Mouse (Mus musculus) heart, embryonic 13.5 days (tissue): ENCODE measurements at regions not wholly inside any gene's neighbourhood (a gene's known extent, or its start where the extent isn't known, plus 50 kb on each side); places are given as distances from the start of the nearest gene placed in this dataset.

Experiments used
- ATAC-seq: fragments of 200-750 bp; cut with Nextera tagmentation; 2 replicates; pipeline ENCODE4 v1.8.0; 2017; ENCODE audit warnings: moderate TSS enrichment; ENCODE audit not compliant: insufficient number of reproducible peaks, low FRiP score, low TSS enrichment; ENCODE audit errors: extremely low read depth
- H3K27ac ChIP-seq: fragments of 300-500 bp; sonication (generic); replicated peaks from 2 replicates; pipeline ENCODE4 v1.5.1; 2015; ENCODE audit warnings: moderate library complexity, mild to moderate bottlenecking, inconsistent platforms
- H3K27me3 ChIP-seq: fragments of 300-500 bp; sonication (generic); replicated peaks from 2 replicates; pipeline ENCODE4 v1.6.1; 2015; ENCODE audit warnings: mild to moderate bottlenecking, inconsistent platforms
- H3K36me3 ChIP-seq: fragments of 300-500 bp; sonication (generic); 2 replicates; pipeline ENCODE4 v1.6.1; 2015; ENCODE audit warnings: mild to moderate bottlenecking, inconsistent platforms
- H3K4me1 ChIP-seq: fragments of 300-500 bp; sonication (generic); 2 replicates; pipeline ENCODE4 v1.6.1; 2015; ENCODE audit warnings: inconsistent platforms
- H3K4me2 ChIP-seq: fragments of 300-500 bp; sonication (generic); 2 replicates; pipeline ENCODE4 v1.6.1; 2015; ENCODE audit warnings: inconsistent platforms, mild to moderate bottlenecking, moderate library complexity
- H3K4me3 ChIP-seq: fragments of 300-500 bp; sonication (generic); 2 replicates; pipeline ENCODE4 v1.5.1; 2015; ENCODE audit warnings: moderate library complexity, mild to moderate bottlenecking, inconsistent platforms
- H3K9ac ChIP-seq: fragments of 300-500 bp; sonication (generic); 2 replicates; pipeline ENCODE4 v1.6.1; 2015; ENCODE audit warnings: inconsistent platforms, mild to moderate bottlenecking, moderate library complexity
- H3K9me3 ChIP-seq: fragments of 300-500 bp; sonication (generic); 2 replicates; pipeline ENCODE4 v1.6.1; 2016; ENCODE audit warnings: inconsistent platforms
- WGBS: fragments of 180-500 bp; shearing (Covaris S2); methylation state at CpG from one replicate; pipeline ENCODE4 v1.1.7; 2015; ENCODE audit warnings: mixed read lengths; 5-methylcytosine and 5-hydroxymethylcytosine counted together

GRCm38 (mm10) chr4:95154377-95154776, 102.4 kb upstream of the Jun start:
- no peaks in the 10 kb centered on the region; the same call in 1 of the 2 replicates for H3K27me3 ChIP-seq
- 55% methylated on average over 14 of the region's 14 CpGs for WGBS
- no peaks in the 10 kb centered on the region for H3K36me3 ChIP-seq
- H3K4me1 ChIP-seq, result peaks cover 59% of the 10 kb centered on the region
- H3K4me2 ChIP-seq, result peak overlapping the region; percentile 41
- no peak overlapping the region for H3K4me3 ChIP-seq
- ATAC-seq, result no peak
- H3K9me3 ChIP-seq, result no peaks in the 10 kb centered on the region
- peak overlapping the region; percentile 90 for H3K27ac ChIP-seq
- peak overlapping the region; percentile 70 for H3K9ac ChIP-seq

GRCm38 (mm10) chr4:95155178-95155577, 103.2 kb upstream of the Jun start:
- H3K9me3 ChIP-seq, result no peaks in the 10 kb centered on the region
- H3K9ac ChIP-seq, result no peak overlapping the region
- no peak overlapping the region for H3K4me3 ChIP-seq
- 17% methylated on average over 2 of the region's 2 CpGs for WGBS
- no peaks in the 10 kb centered on the region for H3K36me3 ChIP-seq
- peaks cover 67% of the 10 kb centered on the region for H3K4me1 ChIP-seq
- H3K27me3 ChIP-seq, result no peaks in the 10 kb centered on the region; the same call in 1 of the 2 replicates
- ATAC-seq, result no peak
- no peak overlapping the region for H3K4me2 ChIP-seq
- 0 out of 2 replicates have a peak overlapping the region, but pooled peaks have one; percentile 90 for H3K27ac ChIP-seq

- H3K27me3 ChIP-seq, result no peaks in the 10 kb centered on the region; the same call in 1 of the 2 replicates
- WGBS, result 67% methylated on average over 5 of the region's 5 CpGs
- no peak overlapping the region for H3K4me3 ChIP-seq
- H3K4me2 ChIP-seq, result no peak overlapping the region
- H3K27ac ChIP-seq, result no peak overlapping the region
- peaks cover 73% of the 10 kb centered on the region for H3K4me1 ChIP-seq
- no peaks in the 10 kb centered on the region for H3K9me3 ChIP-seq
- H3K36me3 ChIP-seq, result no peaks in the 10 kb centered on the region
- H3K9ac ChIP-seq, result no peak overlapping the region
- no peak for ATAC-seq
Measured at GRCm38 (mm10) chr4:95155796-95156195, 103.8 kb upstream of the Jun start.

- H3K4me1 ChIP-seq, result peaks cover 75% of the 10 kb centered on the region
- no peak overlapping the region for H3K9ac ChIP-seq
- H3K4me3 ChIP-seq, result no peak overlapping the region
- peak overlapping the region; percentile 26 for H3K27ac ChIP-seq
- no peak for ATAC-seq
- WGBS, result 37% methylated on average over 5 of the region's 5 CpGs
- no peak overlapping the region for H3K4me2 ChIP-seq
- H3K9me3 ChIP-seq, result no peaks in the 10 kb centered on the region
- no peaks in the 10 kb centered on the region; the same call in 1 of the 2 replicates for H3K27me3 ChIP-seq
- H3K36me3 ChIP-seq, result no peaks in the 10 kb centered on the region
Measured at GRCm38 (mm10) chr4:95156451-95157271, 104.6 kb upstream of the Jun start.

GRCm38 (mm10) chr4:95157653-95158430, 105.8 kb upstream of the Jun start:
- H3K36me3 ChIP-seq, result no peaks in the 10 kb centered on the region
- peaks cover 73% of the 10 kb centered on the region for H3K4me1 ChIP-seq
- ATAC-seq, result no peak
- 77% methylated on average over 7 of the region's 7 CpGs for WGBS
- H3K4me3 ChIP-seq, result no peak overlapping the region
- H3K27me3 ChIP-seq, result no peaks in the 10 kb centered on the region; the same call in 1 of the 2 replicates
- H3K9ac ChIP-seq, result no peak overlapping the region
- H3K9me3 ChIP-seq, result no peaks in the 10 kb centered on the region
- no peak overlapping the region for H3K4me2 ChIP-seq
- peak overlapping the region; percentile 1; the same call in 1 of the 2 replicates for H3K27ac ChIP-seq

GRCm38 (mm10) chr4:95158632-95159424, 106.8 kb upstream of the Jun start:
- no peaks in the 10 kb centered on the region for H3K9me3 ChIP-seq
- no peak for ATAC-seq
- no peaks in the 10 kb centered on the region; the same call in 1 of the 2 replicates for H3K27me3 ChIP-seq
- no peaks in the 10 kb centered on the region for H3K36me3 ChIP-seq
- 83% methylated on average over 6 of the region's 6 CpGs for WGBS
- H3K4me1 ChIP-seq, result peaks cover 68% of the 10 kb centered on the region
- H3K4me3 ChIP-seq, result no peak overlapping the region
- H3K27ac ChIP-seq, result no peak overlapping the region
- no peak overlapping the region for H3K9ac ChIP-seq
- H3K4me2 ChIP-seq, result no peak overlapping the region

- no peaks in the 10 kb centered on the region; the same call in 1 of the 2 replicates for H3K27me3 ChIP-seq
- H3K27ac ChIP-seq, result peak overlapping the region; percentile 94
- no peaks in the 10 kb centered on the region for H3K9me3 ChIP-seq
- 0 out of 2 replicates have a peak overlapping the region, but pooled peaks have one; percentile 4 for H3K9ac ChIP-seq
- peaks cover 58% of the 10 kb centered on the region for H3K4me1 ChIP-seq
- 60% methylated on average over 4 of the region's 4 CpGs for WGBS
- no peak overlapping the region for H3K4me3 ChIP-seq
- ATAC-seq, result no peak
- H3K36me3 ChIP-seq, result no peaks in the 10 kb centered on the region
- no peak overlapping the region for H3K4me2 ChIP-seq
Measured at GRCm38 (mm10) chr4:95159821-95160220, 107.8 kb upstream of the Jun start.

GRCm38 (mm10) chr4:95160465-95160864, 108.4 kb upstream of the Jun start:
- Histone ChIP-seq H3K27me3 (no peaks in the 10 kb centered on the region; the same call in 1 of the 2 replicates), H3K36me3 (no peaks in the 10 kb centered on the region), H3K4me2 (peak overlapping the region; percentile 73), H3K4me1 (peaks cover 52% of the 10 kb centered on the region), H3K9ac (peak overlapping the region; percentile 84), H3K27ac (peak overlapping the region; percentile 94), H3K4me3 (peak overlapping the region; percentile 60), H3K9me3 (no peaks in the 10 kb centered on the region)
- no peak for ATAC-seq
- WGBS, result 83% methylated on average over 3 of the region's 3 CpGs

GRCm38 (mm10) chr4:95160912-95161669, 109.1 kb upstream of the Jun start:
- peak; percentile 97 for ATAC-seq
- H3K27ac ChIP-seq, result peak overlapping the region; percentile 94
- peaks cover 46% of the 10 kb centered on the region for H3K4me1 ChIP-seq
- H3K9me3 ChIP-seq, result no peaks in the 10 kb centered on the region
- no peaks in the 10 kb centered on the region for H3K36me3 ChIP-seq
- WGBS, result 2% methylated on average over 53 of the region's 53 CpGs
- H3K4me3 ChIP-seq, result peak overlapping the region; percentile 60
- H3K4me2 ChIP-seq, result peak overlapping the region; percentile 73
- H3K9ac ChIP-seq, result peak overlapping the region; percentile 84
- no peaks in the 10 kb centered on the region; the same call in 1 of the 2 replicates for H3K27me3 ChIP-seq

GRCm38 (mm10) chr4:95161670-95162020, 109.6 kb upstream of the Jun start:
- H3K4me2 ChIP-seq, result peak overlapping the region; percentile 73
- 20% methylated on average over 7 of the region's 7 CpGs for WGBS
- no peaks in the 10 kb centered on the region; the same call in 1 of the 2 replicates for H3K27me3 ChIP-seq
- no peaks in the 10 kb centered on the region for H3K9me3 ChIP-seq
- H3K4me3 ChIP-seq, result peak overlapping the region; percentile 60
- no peaks in the 10 kb centered on the region for H3K36me3 ChIP-seq
- peak overlapping the region; percentile 94 for H3K27ac ChIP-seq
- ATAC-seq, result no peak
- peak overlapping the region; percentile 84 for H3K9ac ChIP-seq
- H3K4me1 ChIP-seq, result peaks cover 41% of the 10 kb centered on the region
